22 mouse cellular contexts compared by ENCODE assay signal in the genomic region with DNA sequence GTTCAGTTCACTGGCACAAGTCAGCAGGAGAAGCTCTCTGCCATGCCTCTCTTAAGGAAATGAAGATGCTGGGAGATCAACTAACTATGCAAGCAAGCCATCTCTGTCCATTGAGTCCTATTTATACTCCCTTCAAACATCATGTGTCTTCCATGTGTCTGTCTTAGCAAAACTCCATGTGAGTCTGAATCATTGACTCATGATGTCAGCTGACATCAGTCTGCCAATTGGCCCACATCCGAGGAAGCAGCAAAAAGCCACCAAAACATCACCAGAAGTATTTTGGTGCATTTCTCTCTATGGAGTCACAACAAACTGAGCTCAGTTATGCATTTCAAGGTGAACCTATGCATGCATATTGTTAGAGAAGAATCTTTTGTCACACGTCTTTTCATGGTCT. TPM values are rescaled to one million over a fixed set of nuclear protein-coding genes. Genes with fewer than 3 reads are reported as not detected.
A peak's percentile ranks its signal among the peaks of the same experiment; 100 is the strongest.
DNase-seq lines count a peak whose midpoint lies in the region; ATAC-seq lines count a peak whose summit lies in the region.
"Had no signal": no experiment of that assay in that cellular context is flagged by ENCODE, and none has a peak within 500 bp of the region (broad histone marks: within the 10 kb centered on the region; RNA-seq: fewer than 3 reads in every experiment).

No protein-coding gene starts in this region.

- no peaks in the 10 kb centered on the region for H3K79me2 ChIP-seq in macrophage (ENCODE audit: inconsistent target)

- WGBS in macrophage (ENCODE audit: missing documents) = 79% methylated on average over 2 of the region's 2 CpGs
- 82% methylated on average over 2 of the region's 2 CpGs for WGBS in forebrain, embryonic 13.5 days

- H3K9me3 ChIP-seq in forebrain, embryonic 13.5 days (replicated peaks) = no peaks in the 10 kb centered on the region
- H3K9me3 ChIP-seq: embryonic facial prominence, embryonic 10.5 days; embryonic facial prominence, embryonic 12.5 days; G1E had no signal

- peak overlapping the region; percentile 83 for H3K27ac ChIP-seq in macrophage
- no peak overlapping the region for H3K27ac ChIP-seq in forebrain, embryonic 13.5 days
- H3K27ac ChIP-seq: embryonic facial prominence, embryonic 10.5 days; embryonic facial prominence, embryonic 12.5 days had no signal

- H3K27me3 ChIP-seq in forebrain, embryonic 13.5 days = no peaks in the 10 kb centered on the region
- H3K27me3 ChIP-seq: CH12.LX; embryonic facial prominence, embryonic 12.5 days had no signal

- no peak for ATAC-seq in forebrain, embryonic 13.5 days
- ATAC-seq: CD4-positive, CD25-positive, alpha-beta regulatory T cell, adult 4 months; forebrain, embryonic 14.5 days; forebrain, embryonic 16.5 days had no signal

- H3K4me1 ChIP-seq in forebrain, embryonic 13.5 days = no peaks in the 10 kb centered on the region
- H3K4me1 ChIP-seq: embryonic facial prominence, embryonic 12.5 days had no signal

- no peak overlapping the region for H3K4me3 ChIP-seq in macrophage (ENCODE audit: inconsistent target)
- no peak overlapping the region for H3K4me3 ChIP-seq in forebrain, embryonic 13.5 days
- H3K4me3 ChIP-seq: embryonic facial prominence, embryonic 10.5 days; embryonic facial prominence, embryonic 12.5 days had no signal

- no peak overlapping the region for H3K4me2 ChIP-seq in forebrain, embryonic 13.5 days
- H3K4me2 ChIP-seq: embryonic facial prominence, embryonic 12.5 days had no signal

- no peaks in the 10 kb centered on the region for H3K36me3 ChIP-seq in macrophage (ENCODE audit: inconsistent target)
- H3K36me3 ChIP-seq in forebrain, embryonic 13.5 days (ENCODE audit: poor library complexity, severe bottlenecking) = no peaks in the 10 kb centered on the region
- H3K36me3 ChIP-seq: embryonic facial prominence, embryonic 10.5 days; embryonic facial prominence, embryonic 12.5 days; G1E had no signal

- DNase-seq in 3T3-L1 (ENCODE audit: low read depth, low spot score) = peak; percentile 58
- DNase-seq in NIH3T3 (ENCODE audit: low read depth) = peak; percentile 54
- DNase-seq in urinary bladder, postnatal 4 days (ENCODE audit: low spot score in 2 of 2) = no peak
- DNase-seq: adrenal gland, adult 2 months; adrenal gland, postnatal 10 days; adrenal gland, postnatal 25 days; B cell, adult 2 months; cerebellum, adult 11-12 months; cerebellum, adult 2 months; cerebellum, adult 9-10 months; cerebellum, postnatal 10 days; cerebellum, postnatal 25 days had no signal

- no peak overlapping the region for H3K9ac ChIP-seq in forebrain, embryonic 13.5 days
- H3K9ac ChIP-seq: embryonic facial prominence, embryonic 12.5 days had no signal

RNA-seq across cellular contexts. Expression of gene Tmem154, which starts 24.6 kb away (rescaled TPM):
- total RNA-seq in macrophage (2018; cell fraction: chromatin; rRNA removed) = 100 to 1,000 TPM in 10 of 26 experiments, 10 to 100 TPM in 11, 1 to 10 TPM in 5; 5.6 to 262 (median 81.4) TPM
- 100 to 1,000 TPM in 8 of 26 experiments, 10 to 100 TPM in 18; 34.4 to 131 (median 62.0) TPM for total RNA-seq in macrophage (2018; cell fraction: cytosol; rRNA removed)
- total RNA-seq in macrophage (2018; cell fraction: nucleus; rRNA removed) = 100 to 1,000 TPM in 6 of 26 experiments, 10 to 100 TPM in 19, 1 to 10 TPM in 1; 9.0 to 177 (median 62.5) TPM
- 57.7 to 102 TPM (median 78.1 TPM) in 3 replicates for polyA plus RNA-seq in macrophage (2018)
- 0.31 TPM in 2 replicates for polyA plus RNA-seq in forebrain, embryonic 13.5 days (2015; fragmentation: Nextera tagmentation; extraction: Ambion mirVana)

RNA-seq across cellular contexts. Expression of gene Tigd4, which starts 48.0 kb away (rescaled TPM):
- total RNA-seq in macrophage (2018; cell fraction: chromatin; rRNA removed) = under 1 TPM in 1 of 26 experiments, not detected in 25; 0.29 TPM
- total RNA-seq in macrophage (2018; cell fraction: cytosol; rRNA removed) = not detected
- total RNA-seq in macrophage (2018; cell fraction: nucleus; rRNA removed) = not detected
- not detected in 3 replicates for polyA plus RNA-seq in macrophage (2018)
- polyA plus RNA-seq in forebrain, embryonic 13.5 days (2015; fragmentation: Nextera tagmentation; extraction: Ambion mirVana) = not detected in 2 replicates
- total RNA-seq: adrenal gland, adult 2 months; CH12.LX had no signal
- polyA plus RNA-seq: adrenal gland, adult 2 months; CD4-positive, CD25-positive, alpha-beta regulatory T cell, adult 4 months; forebrain, embryonic 11.5 days; forebrain, embryonic 14.5 days; G1E had no signal

RNA-seq across cellular contexts. Expression of gene Arfip1, which starts 59.0 kb away (rescaled TPM):
- total RNA-seq in macrophage (2018; cell fraction: chromatin; rRNA removed) = 10 to 100 TPM in 22 of 26 experiments, 1 to 10 TPM in 4; 7.9 to 59.0 (median 31.1) TPM
- total RNA-seq in macrophage (2018; cell fraction: cytosol; rRNA removed) = 10 to 100 TPM; 32.4 to 70.7 (median 52.5) TPM
- 10 to 100 TPM; 13.6 to 78.5 (median 42.9) TPM for total RNA-seq in macrophage (2018; cell fraction: nucleus; rRNA removed)
- polyA plus RNA-seq in macrophage (2018) = 40.0 to 44.3 TPM (median 42.0 TPM) in 3 replicates
- polyA plus RNA-seq in forebrain, embryonic 13.5 days (2015; fragmentation: Nextera tagmentation; extraction: Ambion mirVana) = 26.1 and 28.7 TPM in 2 replicates

Comparison
In these comparisons a context has a peak if more than half of its experiments do, and no peak if none do; other contexts are left out.
1. DNase-seq: peak in 3T3-L1 (single experiment) and NIH3T3 (single experiment); none in urinary bladder, postnatal 4 days (0 of 2).
2. RNA of gene Tmem154, which starts 24.6 kb away (polyA plus RNA-seq): 57.7 to 102 TPM in macrophage; 0.31 TPM in forebrain, embryonic 13.5 days; every median in the first group is over 10 times any median in the second.